Mouse (Mus musculus): ENCODE measurements around the gene Zcchc3. TPM values are rescaled to one million over a fixed set of nuclear protein-coding genes. Genes with fewer than 3 reads are reported as not detected.
A peak's percentile ranks its signal among the peaks of the same experiment; 100 is the strongest.

Gene Zcchc3
- polyA plus RNA-seq (2012; rRNA removed) = 10.7 and 11.9 TPM in 2 replicates

DNA sequence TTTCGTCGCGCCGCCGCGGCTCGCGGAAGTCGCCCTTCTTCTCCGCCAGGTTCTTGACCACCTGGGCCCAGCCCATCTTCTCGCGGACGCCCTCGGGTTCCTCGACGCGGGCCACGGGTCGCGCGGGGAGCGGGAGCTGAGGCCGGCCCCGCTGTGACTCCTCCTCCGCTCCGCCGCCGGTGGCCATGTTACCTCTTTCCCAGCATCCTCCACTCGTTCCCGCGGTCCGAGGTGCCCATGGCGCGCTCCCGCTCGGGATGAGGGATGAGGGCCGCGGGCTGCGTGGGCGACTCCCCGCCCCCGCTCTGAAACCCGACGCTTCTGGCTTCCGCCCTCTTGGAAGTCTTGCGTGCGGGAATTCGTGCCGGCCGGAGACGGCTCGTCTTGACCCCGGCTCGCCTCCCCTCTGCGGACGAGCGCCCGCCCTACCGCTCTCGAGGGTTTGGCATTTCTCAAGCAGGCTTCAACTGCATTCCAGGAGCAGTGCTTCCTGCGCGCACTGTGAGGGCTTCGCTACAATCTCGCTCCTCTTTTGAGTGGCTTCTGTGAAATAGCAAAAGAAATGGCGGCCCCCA is at the start of gene Zcchc3:
TSS of gene Zcchc3 (minus strand) at position 437 of the 575 bp plus-strand sequence.
- WGBS = 1% methylated on average over 65 of the region's 65 CpGs
- DNase-seq = peak; percentile 90 to 92
- Histone ChIP-seq H3K27ac (ENCODE audit: insufficient read depth, low read length) (peak within 1 kb of the TSS; percentile 96), H3K4me3 (replicated peaks; ENCODE audit: insufficient read depth, low read depth, low read length) (peak within 1 kb of the TSS; percentile 61), H3K4me1 (ENCODE audit: control insufficient read depth, insufficient read depth, low read length) (peaks cover 18% of the 10 kb centered on the region), H3K27me3 (ENCODE audit: control insufficient read depth, insufficient read depth, low read length) (no peaks in the 10 kb centered on the region)
- TF ChIP-seq POLR2A (IDR thresholded peaks at IDR 0.05; ENCODE audit: borderline replicate concordance, insufficient read depth, low read length) = peak; percentile 72
- no peak for TF ChIP-seq CTCF (IDR thresholded peaks at IDR 0.05; ENCODE audit: borderline replicate concordance, insufficient read depth, low read depth, low read length)

- DNase-seq = no peak
- TF ChIP-seq CTCF (IDR thresholded peaks at IDR 0.05; ENCODE audit: borderline replicate concordance, insufficient read depth, low read depth, low read length) (no peak), POLR2A (IDR thresholded peaks at IDR 0.05; ENCODE audit: borderline replicate concordance, insufficient read depth, low read length) (no peak)
Measured at GRCm38 (mm10) chr2:152459241-152459640, 44.4 kb upstream of the Zcchc3 start.

GRCm38 (mm10) chr2:152452101-152452781 is 37.4 kb upstream of the Zcchc3 start:
- no peak overlapping the region for H3K4me3 ChIP-seq (replicated peaks; ENCODE audit: insufficient read depth, low read depth, low read length)
- no peaks in the 10 kb centered on the region for H3K27me3 ChIP-seq (ENCODE audit: control insufficient read depth, insufficient read depth, low read length)
- DNase-seq = peak in 1 of 2 experiments; percentile 60
- no peak overlapping the region for H3K27ac ChIP-seq (ENCODE audit: insufficient read depth, low read length)
- TF ChIP-seq POLR2A (IDR thresholded peaks at IDR 0.05; ENCODE audit: borderline replicate concordance, insufficient read depth, low read length) (no peak), CTCF (IDR thresholded peaks at IDR 0.05; ENCODE audit: borderline replicate concordance, insufficient read depth, low read depth, low read length) (no peak)
- H3K4me1 ChIP-seq (ENCODE audit: control insufficient read depth, insufficient read depth, low read length) = no peaks in the 10 kb centered on the region; the same call in 1 of the 2 replicates
- WGBS = 44% methylated on average over 4 of the region's 4 CpGs

More at GRCm38 (mm10) chr2:152459241-152459640, 44.4 kb upstream of the Zcchc3 start:
- 50% methylated on average over 13 of the region's 13 CpGs for WGBS
- H3K27ac ChIP-seq (ENCODE audit: insufficient read depth, low read length) = no peak overlapping the region
- H3K4me1 ChIP-seq (ENCODE audit: control insufficient read depth, insufficient read depth, low read length) = no peaks in the 10 kb centered on the region
- H3K4me3 ChIP-seq (replicated peaks; ENCODE audit: insufficient read depth, low read depth, low read length) = no peak overlapping the region
- no peaks in the 10 kb centered on the region for H3K27me3 ChIP-seq (ENCODE audit: control insufficient read depth, insufficient read depth, low read length)

- WGBS = 4% methylated on average over 5 of the region's 5 CpGs
- H3K4me1 ChIP-seq (ENCODE audit: control insufficient read depth, insufficient read depth, low read length) = no peaks in the 10 kb centered on the region; the same call in 1 of the 2 replicates
- DNase-seq = peak; percentile 70 to 75
- H3K27me3 ChIP-seq (ENCODE audit: control insufficient read depth, insufficient read depth, low read length) = no peaks in the 10 kb centered on the region
- TF ChIP-seq CTCF (IDR thresholded peaks at IDR 0.05; ENCODE audit: borderline replicate concordance, insufficient read depth, low read depth, low read length) (peak; percentile 60; the same call in 1 of the 2 replicates), POLR2A (IDR thresholded peaks at IDR 0.05; ENCODE audit: borderline replicate concordance, insufficient read depth, low read length) (no peak)
- H3K4me3 ChIP-seq (replicated peaks; ENCODE audit: insufficient read depth, low read depth, low read length) = no peak overlapping the region
- H3K27ac ChIP-seq (ENCODE audit: insufficient read depth, low read length) = no peak overlapping the region
Measured at GRCm38 (mm10) chr2:152450241-152450640, 35.4 kb upstream of the Zcchc3 start.

DNA sequence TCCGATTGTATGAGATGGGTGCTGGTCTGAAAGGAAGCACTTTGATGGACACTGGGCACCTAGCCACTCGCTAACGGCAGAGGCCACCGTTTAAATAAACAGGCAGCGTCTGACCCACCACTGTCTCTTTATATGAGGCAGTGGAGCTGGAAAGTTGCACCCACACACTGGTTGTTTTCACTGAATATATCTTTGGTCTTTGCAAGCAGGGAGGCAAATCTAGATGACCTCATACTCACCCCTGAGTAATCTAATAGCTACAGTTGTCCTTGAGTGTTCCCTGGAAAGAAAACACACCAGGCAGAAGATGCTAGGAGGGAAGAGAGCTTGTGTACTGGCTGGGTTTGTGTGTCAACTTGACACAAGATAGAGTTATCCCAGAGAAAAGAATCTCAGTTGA is 32.6 kb upstream of the Zcchc3 start:
- H3K4me3 ChIP-seq (replicated peaks; ENCODE audit: insufficient read depth, low read depth, low read length) = no peak overlapping the region
- WGBS = 51% methylated on average over 5 of the region's 5 CpGs
- no peak overlapping the region for H3K27ac ChIP-seq (ENCODE audit: insufficient read depth, low read length)
- no peaks in the 10 kb centered on the region for H3K27me3 ChIP-seq (ENCODE audit: control insufficient read depth, insufficient read depth, low read length)
- TF ChIP-seq POLR2A (IDR thresholded peaks at IDR 0.05; ENCODE audit: borderline replicate concordance, insufficient read depth, low read length) (no peak), CTCF (IDR thresholded peaks at IDR 0.05; ENCODE audit: borderline replicate concordance, insufficient read depth, low read depth, low read length) (no peak)
- peaks cover 6% of the 10 kb centered on the region for H3K4me1 ChIP-seq (ENCODE audit: control insufficient read depth, insufficient read depth, low read length)
- no peak for DNase-seq

GRCm38 (mm10) chr2:152446642-152447041 is 31.8 kb upstream of the Zcchc3 start:
- no peak for DNase-seq
- TF ChIP-seq CTCF (IDR thresholded peaks at IDR 0.05; ENCODE audit: borderline replicate concordance, insufficient read depth, low read depth, low read length) (no peak), POLR2A (IDR thresholded peaks at IDR 0.05; ENCODE audit: borderline replicate concordance, insufficient read depth, low read length) (no peak)
- Histone ChIP-seq H3K4me1 (ENCODE audit: control insufficient read depth, insufficient read depth, low read length) (peaks cover 6% of the 10 kb centered on the region), H3K4me3 (replicated peaks; ENCODE audit: insufficient read depth, low read depth, low read length) (no peak overlapping the region), H3K27ac (ENCODE audit: insufficient read depth, low read length) (no peak overlapping the region), H3K27me3 (ENCODE audit: control insufficient read depth, insufficient read depth, low read length) (no peaks in the 10 kb centered on the region)
- 75% methylated on average over 2 of the region's 2 CpGs for WGBS

- no peaks in the 10 kb centered on the region for H3K27me3 ChIP-seq (ENCODE audit: control insufficient read depth, insufficient read depth, low read length)
- no peak overlapping the region for H3K4me3 ChIP-seq (replicated peaks; ENCODE audit: insufficient read depth, low read depth, low read length)
- no peak for TF ChIP-seq POLR2A (IDR thresholded peaks at IDR 0.05; ENCODE audit: borderline replicate concordance, insufficient read depth, low read length)
- TF ChIP-seq CTCF (IDR thresholded peaks at IDR 0.05; ENCODE audit: borderline replicate concordance, insufficient read depth, low read depth, low read length) = no peak
- peaks cover 6% of the 10 kb centered on the region for H3K4me1 ChIP-seq (ENCODE audit: control insufficient read depth, insufficient read depth, low read length)
- 43% methylated on average over 8 of the region's 8 CpGs for WGBS
- peak; percentile 28 to 34 for DNase-seq
- no peak overlapping the region for H3K27ac ChIP-seq (ENCODE audit: insufficient read depth, low read length)
Measured at GRCm38 (mm10) chr2:152443281-152443680, 28.5 kb upstream of the Zcchc3 start.

DNA sequence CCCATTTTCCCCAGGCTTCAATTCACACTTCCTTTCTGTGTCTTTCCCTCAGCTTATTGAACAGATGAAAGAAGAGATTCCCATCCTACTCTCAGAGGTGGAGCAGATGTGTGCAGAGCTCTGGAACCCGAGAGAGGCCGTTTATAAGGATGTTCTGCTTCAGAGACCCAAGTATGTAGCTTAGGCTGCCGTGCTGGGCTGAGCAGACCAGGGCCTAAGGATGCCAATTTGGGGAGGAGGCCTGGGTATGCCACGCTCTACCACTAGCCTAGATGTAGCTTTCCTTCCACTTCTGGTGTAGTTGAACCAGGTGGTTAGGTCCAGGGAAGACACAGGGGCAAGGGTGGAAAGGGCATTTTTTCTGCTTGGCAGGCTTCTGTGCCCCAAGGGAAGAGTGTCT is 27.5 kb upstream of the Zcchc3 start:
- 60% methylated on average over 4 of the region's 4 CpGs for WGBS
- H3K4me1 ChIP-seq (ENCODE audit: control insufficient read depth, insufficient read depth, low read length) = peaks cover 6% of the 10 kb centered on the region
- peak in 1 of 2 experiments; percentile 22 for DNase-seq
- H3K27me3 ChIP-seq (ENCODE audit: control insufficient read depth, insufficient read depth, low read length) = no peaks in the 10 kb centered on the region
- TF ChIP-seq CTCF (IDR thresholded peaks at IDR 0.05; ENCODE audit: borderline replicate concordance, insufficient read depth, low read depth, low read length) (no peak), POLR2A (IDR thresholded peaks at IDR 0.05; ENCODE audit: borderline replicate concordance, insufficient read depth, low read length) (no peak)
- no peak overlapping the region for H3K27ac ChIP-seq (ENCODE audit: insufficient read depth, low read length)
- H3K4me3 ChIP-seq (replicated peaks; ENCODE audit: insufficient read depth, low read depth, low read length) = no peak overlapping the region
